In genomic region chr17:78202221-78202620, GRCm38 (mm10) we compare ENCODE assay signal across 8 mouse cellular contexts. TPM values are rescaled to one million over a fixed set of nuclear protein-coding genes. Genes with fewer than 3 reads are reported as not detected.
DNase-seq lines count a peak whose midpoint lies in the region; ATAC-seq and TF ChIP-seq lines count a peak whose summit lies in the region.

No protein-coding gene starts in this region.

- TF ChIP-seq EP300 in stomach, postnatal 0 days (optimal IDR thresholded peaks at IDR 0.05): no peak

- no peaks in the 10 kb centered on the region for H3K9me3 ChIP-seq in liver, embryonic 12.5 days (replicated peaks)
- no peaks in the 10 kb centered on the region for H3K9me3 ChIP-seq in stomach, postnatal 0 days (ENCODE audit: control insufficient read depth, low read length)

- H3K9ac ChIP-seq in liver, embryonic 12.5 days: 0 out of 2 replicates have a peak overlapping the region, but pooled peaks have one; percentile 74
- no peak overlapping the region for H3K9ac ChIP-seq in stomach, postnatal 0 days (ENCODE audit: low read length)

- H3K36me3 ChIP-seq in spleen, adult 2 months (ENCODE audit: control insufficient read depth, insufficient read depth, low read length): no peaks in the 10 kb centered on the region
- H3K36me3 ChIP-seq in liver, embryonic 12.5 days: no peaks in the 10 kb centered on the region
- no peaks in the 10 kb centered on the region for H3K36me3 ChIP-seq in stomach, postnatal 0 days (ENCODE audit: control insufficient read depth, insufficient read depth, low read length)

- peaks cover 5% of the 10 kb centered on the region; the same call in 1 of the 2 replicates for H3K4me1 ChIP-seq in spleen, adult 2 months (ENCODE audit: control insufficient read depth, insufficient read depth, insufficient read length)
- H3K4me1 ChIP-seq in liver, embryonic 12.5 days: peaks cover 54% of the 10 kb centered on the region
- H3K4me1 ChIP-seq in stomach, postnatal 0 days (replicated peaks; ENCODE audit: control insufficient read depth, insufficient read depth): peaks cover 3% of the 10 kb centered on the region; the same call in 1 of the 2 replicates

- intact Hi-C loops in gastrocnemius, adult 2 months (cut with DNase I): no loop called here

- peak overlapping the region; percentile 99 for H3K4me2 ChIP-seq in liver, embryonic 12.5 days
- H3K4me2 ChIP-seq in stomach, postnatal 0 days (replicated peaks; ENCODE audit: low read depth): peak overlapping the region; percentile 98

- no peak for ATAC-seq in liver, embryonic 12.5 days
- no peak for ATAC-seq in stomach, postnatal 0 days (ENCODE audit: low FRiP score, low TSS enrichment)

- peak; percentile 35; the same call in 1 of the 2 replicates for TF ChIP-seq CTCF in gastrocnemius, adult 2 months (IDR thresholded peaks at IDR 0.05)
- no peak for TF ChIP-seq CTCF in spleen, adult 2 months (IDR thresholded peaks at IDR 0.05; ENCODE audit: extremely low read depth, insufficient read depth, insufficient read length, insufficient replicate concordance)
- TF ChIP-seq CTCF in stomach, postnatal 0 days (IDR thresholded peaks at IDR 0.05; ENCODE audit: low read depth): peak; percentile 54

- WGBS in spleen, adult 2 months: 37% methylated on average over 5 of the region's 5 CpGs
- 12% methylated on average over 5 of the region's 5 CpGs for WGBS in liver, embryonic 12.5 days (ENCODE audit: insufficient replicate concordance)
- 18% methylated on average over 5 of the region's 5 CpGs for WGBS in stomach, postnatal 0 days

- H3K4me3 ChIP-seq in gastrocnemius, adult 2 months: peak overlapping the region; percentile 97
- peak overlapping the region; percentile 73; the same call in 1 of the 2 replicates for H3K4me3 ChIP-seq in spleen, adult 2 months (ENCODE audit: extremely low read depth, insufficient read depth, insufficient read length)
- H3K4me3 ChIP-seq in liver, embryonic 12.5 days: peak overlapping the region; percentile 74
- H3K4me3 ChIP-seq in stomach, postnatal 0 days (ENCODE audit: low read depth, low read length): peak overlapping the region; percentile 76

- peaks cover 16% of the 10 kb centered on the region for H3K27me3 ChIP-seq in spleen, adult 2 months (ENCODE audit: control insufficient read depth, insufficient read depth, low read length)
- H3K27me3 ChIP-seq in liver, embryonic 12.5 days (replicated peaks): peaks cover 45% of the 10 kb centered on the region
- H3K27me3 ChIP-seq in stomach, postnatal 0 days (ENCODE audit: control insufficient read depth, insufficient read depth, low read length): no peaks in the 10 kb centered on the region

- no peak for DNase-seq in gastrocnemius, adult 2 months
- no peak for DNase-seq in gastrocnemius, adult 18-20 months (ENCODE audit: low spot score)
- DNase-seq in spleen, adult 2 months (ENCODE audit: low read depth in 1 of 2, low spot score in 2 of 2): no peak
- no peak for DNase-seq in spleen, adult 12 weeks (ENCODE audit: low spot score)
- DNase-seq in stomach, postnatal 0 days (ENCODE audit: low spot score): no peak
- DNase-seq in left cerebral cortex, adult 11 months (ENCODE audit: low spot score): no peak
- no peak for DNase-seq in cerebellum, adult 9-11 months

- H3K27ac ChIP-seq in gastrocnemius, adult 2 months: peak overlapping the region; percentile 31; the same call in 1 of the 2 replicates
- no peak overlapping the region for H3K27ac ChIP-seq in spleen, adult 2 months (ENCODE audit: insufficient read depth, low read length)
- H3K27ac ChIP-seq in liver, embryonic 12.5 days: no peak overlapping the region
- H3K27ac ChIP-seq in stomach, postnatal 0 days (replicated peaks): no peak overlapping the region

- no peak for TF ChIP-seq POLR2A in spleen, adult 2 months (IDR thresholded peaks at IDR 0.05; ENCODE audit: low read depth, low read length)

RNA-seq across cellular contexts. Expression of gene Crim1, which starts 2.2 kb away (rescaled TPM):
- 10 to 100 TPM; 37.5 to 46.3 TPM for total RNA-seq in gastrocnemius, adult 2 months (2021)
- 10 to 100 TPM; 53.6 to 74.0 TPM for total RNA-seq in gastrocnemius, adult 18-20 months (2021)
- 19.3 and 20.5 TPM in 2 replicates for polyA plus RNA-seq in spleen, adult 2 months (2012; rRNA removed)
- 1.5 and 2.1 TPM in 2 replicates for polyA plus RNA-seq in liver, embryonic 12.5 days (2016; fragmentation: Nextera tagmentation; extraction: Ambion mirVana)
- 4.3 and 5.1 TPM in 2 replicates for polyA plus RNA-seq in stomach, postnatal 0 days (2015; fragmentation: Nextera tagmentation; extraction: Ambion mirVana)
